Mouse (Mus musculus): ENCODE results near the gene Mtch2.
A peak's percentile ranks its signal among the peaks of the same experiment; 100 is the strongest.
"Not testable (repeated sequence)": the region's sequence is repeated elsewhere in the genome, so short reads cannot be mapped to it uniquely, and the experiment has no call there.

Mtch2 gene

GRCm38 (mm10) chr2:90846955-90847680 lies at the start of gene Mtch2:
Gene Mtch2, plus strand, starts transcription at chr2:90847155.
- peak; percentile 97 to 98 for DNase-seq

- DNase-seq = no peak
Observed at GRCm38 (mm10) chr2:90808241-90809126, 38.5 kb upstream of the Mtch2 start.

- no peak for DNase-seq
Observed at GRCm38 (mm10) chr2:90810751-90811150, 36.2 kb upstream of the Mtch2 start.

- DNase-seq = no peak
Observed at GRCm38 (mm10) chr2:90815266-90815665, 31.7 kb upstream of the Mtch2 start.

GRCm38 (mm10) chr2:90816144-90816543 lies 30.8 kb upstream of the Mtch2 start:
- no peak for DNase-seq

- DNase-seq = no peak
Observed at GRCm38 (mm10) chr2:90818710-90819109, 28.2 kb upstream of the Mtch2 start.

DNA sequence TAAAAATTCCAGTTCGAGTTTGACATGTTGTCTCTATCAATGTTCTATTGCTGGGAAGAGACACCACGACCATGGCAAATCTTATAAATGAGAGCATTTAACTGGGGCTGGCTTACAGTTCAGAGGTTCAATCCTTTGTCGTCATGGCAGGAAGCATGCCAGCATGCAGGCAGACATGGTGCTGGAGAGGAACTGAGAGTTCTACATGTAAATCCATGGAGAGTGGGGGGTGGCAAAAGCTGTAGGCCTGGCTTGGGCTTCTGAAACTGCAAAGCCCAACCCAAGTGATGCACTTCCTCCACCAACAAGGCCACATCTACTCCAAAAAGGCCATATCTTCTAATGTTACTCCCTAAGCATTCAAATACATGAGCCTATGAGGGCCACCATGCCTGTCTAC lies 26.1 kb upstream of the Mtch2 start:
- DNase-seq = no peak

DNA sequence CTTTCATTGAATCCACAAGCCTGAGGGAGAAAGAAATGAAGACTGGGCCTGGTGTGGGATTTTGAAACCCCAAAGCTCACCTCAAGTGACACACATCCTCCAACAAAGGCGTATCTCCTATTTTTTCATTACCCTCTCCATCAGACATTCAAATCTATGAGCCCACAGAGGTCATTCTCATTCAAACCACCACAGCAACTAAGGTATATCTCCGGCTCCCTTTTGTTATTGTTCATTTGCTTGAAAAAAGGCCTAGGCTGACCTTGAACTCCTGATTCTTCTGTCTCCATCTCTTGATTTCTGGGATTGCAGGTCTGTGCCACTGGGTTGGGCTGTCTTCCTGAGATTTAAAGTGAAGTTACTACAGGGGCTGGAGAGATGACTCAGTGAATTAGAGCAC lies 24.0 kb upstream of the Mtch2 start:
- no peak for DNase-seq

DNA sequence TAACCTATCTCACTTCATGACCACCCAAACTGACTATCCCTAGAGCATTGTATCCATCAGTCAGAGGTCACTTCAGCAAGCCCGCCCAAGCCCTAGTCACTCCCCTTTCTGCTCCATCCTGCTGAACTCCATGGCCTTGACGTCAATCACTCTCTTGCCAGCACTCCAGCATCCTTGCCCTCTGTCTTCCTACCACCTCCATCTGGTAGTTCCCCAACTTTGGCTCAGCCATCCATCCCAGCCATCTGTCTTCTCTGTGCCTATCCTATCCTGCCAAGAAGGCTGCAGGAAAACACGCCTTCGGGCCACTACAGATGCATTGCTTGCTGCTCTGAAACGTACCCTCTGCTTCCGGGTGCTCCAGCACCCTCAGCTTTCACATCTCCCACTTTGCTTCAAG lies 23.2 kb upstream of the Mtch2 start:
- DNase-seq = no peak

- not testable (repeated sequence) for DNase-seq
Observed at GRCm38 (mm10) chr2:90824528-90824927, 22.4 kb upstream of the Mtch2 start.

DNA sequence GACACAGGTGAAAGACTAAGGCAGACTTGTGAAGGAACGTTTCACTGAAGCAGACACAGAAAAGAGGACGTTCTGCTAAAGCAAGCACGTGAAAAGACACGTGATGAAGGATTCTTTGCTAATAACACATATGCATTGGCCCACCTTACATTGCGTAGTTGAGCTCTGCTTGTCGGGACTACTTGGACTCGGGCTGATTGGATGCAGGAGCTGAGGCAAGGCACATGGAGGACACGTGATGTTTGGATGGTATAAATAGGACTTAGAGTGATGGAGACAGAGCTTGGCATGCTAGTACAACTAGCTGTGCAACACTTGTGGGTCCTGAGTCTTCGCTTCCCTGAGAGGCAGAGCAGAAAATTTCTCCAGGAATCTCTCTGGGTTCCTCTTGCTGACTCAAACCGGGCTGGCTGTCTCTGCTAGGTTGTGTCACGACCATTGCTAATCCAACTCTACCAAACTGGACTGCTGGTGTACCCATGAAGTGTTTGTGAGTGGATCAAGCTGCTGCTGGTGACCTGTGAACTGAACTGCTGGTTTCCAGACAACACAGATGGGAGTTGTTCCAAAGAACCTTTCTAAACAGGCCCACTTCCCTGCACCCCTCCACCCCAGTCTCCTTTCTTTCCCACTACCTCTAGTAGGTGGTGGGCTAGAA lies 21.3 kb upstream of the Mtch2 start:
- peak; percentile 32 to 38 for DNase-seq

DNA sequence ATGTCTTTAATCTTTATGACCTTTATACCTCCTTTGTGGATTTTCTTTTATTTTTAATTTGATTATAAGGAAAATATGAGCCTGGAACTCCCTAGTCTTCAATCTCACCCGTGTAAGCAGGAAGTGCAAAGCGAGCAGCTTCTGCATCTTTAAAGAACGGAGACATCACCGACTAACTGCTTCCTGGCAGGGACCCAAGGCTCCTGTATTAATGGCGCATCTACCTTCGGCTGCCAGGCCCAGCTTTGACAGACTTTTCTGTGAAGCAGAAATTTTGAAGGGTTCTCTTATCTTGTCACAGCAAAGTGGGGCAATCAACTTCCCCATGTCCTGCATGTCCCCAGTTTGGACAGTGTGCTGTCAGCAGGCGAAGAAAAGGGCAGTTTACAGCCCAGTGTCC lies 18.2 kb upstream of the Mtch2 start:
- no peak for DNase-seq

DNA sequence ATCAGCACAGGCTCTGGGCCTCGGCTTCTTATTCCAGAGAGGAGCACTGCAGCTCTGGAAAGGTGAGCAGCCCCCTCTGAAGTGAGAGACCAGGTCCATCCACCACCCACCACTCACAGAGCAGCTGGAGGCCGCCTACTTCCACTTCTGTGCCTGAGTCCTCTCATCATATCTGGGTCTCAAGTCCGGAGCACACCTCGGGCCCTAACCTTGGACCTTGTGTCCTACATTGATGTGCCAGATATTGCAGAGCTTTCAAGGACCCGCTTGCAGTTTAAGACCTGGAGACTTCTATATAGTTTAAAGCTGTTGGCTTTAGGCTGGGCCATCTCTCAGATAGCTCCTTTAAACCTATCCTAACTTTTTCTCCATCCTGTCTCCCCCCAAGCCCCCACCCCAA lies 13.5 kb upstream of the Mtch2 start:
- no peak for DNase-seq

GRCm38 (mm10) chr2:90838621-90839020 lies 8.3 kb upstream of the Mtch2 start:
- peak in 1 of 2 experiments; percentile 7 for DNase-seq

- DNase-seq = no peak
Observed at GRCm38 (mm10) chr2:90843666-90844065, 3.3 kb upstream of the Mtch2 start.

DNA sequence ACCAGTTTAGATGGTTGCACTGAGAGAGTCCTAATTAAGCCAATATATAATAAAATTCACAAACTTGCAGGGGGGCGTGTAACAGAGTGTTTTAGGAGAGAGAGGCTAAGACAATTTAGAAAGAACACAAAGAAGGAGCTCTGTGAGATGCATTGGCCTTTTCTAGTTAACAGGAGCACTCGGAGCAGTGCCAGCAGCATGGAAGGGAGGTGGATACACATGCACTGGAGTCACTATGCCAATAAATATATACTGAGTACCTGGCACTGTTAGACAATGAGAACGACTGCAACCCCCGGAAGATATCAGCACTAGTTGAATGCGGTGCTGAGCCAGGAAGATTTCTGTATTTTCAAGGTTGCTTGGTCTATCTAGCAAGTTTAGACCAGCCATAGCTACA lies 2.7 kb upstream of the Mtch2 start:
- DNase-seq = no peak

- no peak for DNase-seq
Observed at GRCm38 (mm10) chr2:90845234-90845633, 1.7 kb upstream of the Mtch2 start.

DNA sequence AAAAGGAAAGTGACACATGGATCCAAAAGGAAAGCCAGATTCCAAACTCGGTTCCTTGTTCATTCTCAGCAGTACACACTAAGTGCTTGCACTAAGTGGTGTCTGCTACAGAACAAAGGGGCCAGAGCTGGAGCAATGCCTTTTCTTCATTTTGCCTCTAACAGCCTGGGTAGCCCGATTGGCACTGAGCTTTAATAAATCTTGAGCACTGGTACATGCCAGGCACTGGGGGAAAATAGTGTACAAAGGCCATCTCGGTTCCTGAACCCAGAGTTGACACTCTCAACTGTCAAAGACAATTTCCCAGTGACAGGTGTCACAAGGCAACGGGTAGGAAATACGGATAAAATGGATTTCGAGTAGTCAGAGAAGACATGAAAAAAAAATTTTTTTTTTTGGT lies 784 bp upstream of the Mtch2 start:
- DNase-seq = peak in 1 of 2 experiments; percentile 6

DNA sequence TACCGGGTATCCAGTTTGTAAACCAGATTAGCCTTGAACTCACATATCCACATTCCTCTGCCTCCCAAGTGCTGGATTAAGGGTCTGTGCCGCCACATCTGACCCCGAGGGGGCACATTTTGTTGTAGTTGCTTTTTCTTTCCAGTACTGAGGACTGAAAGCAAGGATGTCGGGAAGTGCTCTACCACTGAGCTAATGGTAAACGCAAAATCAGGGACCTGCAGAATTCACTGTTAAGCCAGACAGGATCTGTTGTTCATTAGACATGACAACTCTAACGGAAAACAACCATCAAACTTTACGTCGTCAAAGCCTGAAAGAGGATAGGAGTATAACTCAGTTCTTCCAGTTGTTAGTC lies 379 bp upstream of the Mtch2 start:
- DNase-seq = no peak

- no peak for DNase-seq
Observed at GRCm38 (mm10) chr2:90847681-90848050, 711 bp downstream of the Mtch2 start.

DNA sequence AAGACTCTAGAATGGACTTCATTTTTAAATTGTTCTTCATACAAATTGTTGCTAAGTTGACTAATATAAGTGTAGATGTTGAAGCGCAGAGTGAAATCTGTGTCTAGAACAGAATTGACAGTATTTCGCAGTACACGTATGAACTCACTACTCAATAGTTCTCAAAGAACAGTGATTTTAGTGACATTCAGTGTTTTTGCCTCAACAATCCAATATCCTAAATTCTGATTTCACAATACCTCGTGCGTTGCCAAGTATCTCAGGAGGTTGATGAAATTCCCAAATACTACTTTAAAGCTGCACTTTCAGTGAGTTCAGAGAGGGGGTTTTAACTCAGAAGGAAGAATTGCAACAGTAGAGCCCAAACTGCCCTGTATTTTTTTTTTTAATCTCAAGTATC lies 1.4 kb downstream of the Mtch2 start:
- DNase-seq = peak in 1 of 2 experiments; percentile 21

GRCm38 (mm10) chr2:90850401-90850800 lies 3.4 kb downstream of the Mtch2 start:
- no peak for DNase-seq

- no peak for DNase-seq
Observed at GRCm38 (mm10) chr2:90861486-90861885, 14.5 kb downstream of the Mtch2 start.

DNA sequence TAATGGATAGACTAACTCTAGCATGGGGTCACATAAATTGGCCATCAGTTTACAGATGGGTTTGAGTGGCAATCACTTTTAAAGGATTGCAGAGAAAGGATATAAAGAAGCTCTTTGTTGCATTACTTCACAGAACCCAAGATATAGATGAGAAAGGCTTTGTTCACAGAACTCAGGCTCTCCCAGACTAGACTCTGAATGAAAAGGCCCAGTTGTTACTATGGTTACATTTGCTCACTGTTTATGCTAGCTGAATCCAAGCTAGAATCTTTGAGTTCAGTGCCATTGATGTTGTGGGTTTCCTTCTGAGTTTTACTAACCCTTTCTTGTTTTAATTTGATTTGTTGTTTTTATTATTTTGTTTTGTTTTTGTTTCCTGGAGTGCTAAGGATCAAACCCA lies 17.2 kb downstream of the Mtch2 start:
- no peak for DNase-seq
